Mouse (Mus musculus) megakaryocyte, embryonic 14.5 days (primary cell): ENCODE measurements around the gene Aph1a.
"Not testable (repeated sequence)": the region's sequence is repeated elsewhere in the genome, so short reads cannot be mapped to it uniquely, and the experiment has no call there.

Experiments
- FLI1 ChIP-seq: IDR thresholded peaks from 2 replicates; pipeline ENCODE4 v1.6.1; 2012; ENCODE audit warnings: low read length, inconsistent platforms, mixed read lengths
- GATA1 ChIP-seq: IDR thresholded peaks from 3 replicates; pipeline ENCODE4 v1.6.1; 2012; ENCODE audit warnings: mixed read lengths, low read length, inconsistent platforms, borderline replicate concordance

DNA sequence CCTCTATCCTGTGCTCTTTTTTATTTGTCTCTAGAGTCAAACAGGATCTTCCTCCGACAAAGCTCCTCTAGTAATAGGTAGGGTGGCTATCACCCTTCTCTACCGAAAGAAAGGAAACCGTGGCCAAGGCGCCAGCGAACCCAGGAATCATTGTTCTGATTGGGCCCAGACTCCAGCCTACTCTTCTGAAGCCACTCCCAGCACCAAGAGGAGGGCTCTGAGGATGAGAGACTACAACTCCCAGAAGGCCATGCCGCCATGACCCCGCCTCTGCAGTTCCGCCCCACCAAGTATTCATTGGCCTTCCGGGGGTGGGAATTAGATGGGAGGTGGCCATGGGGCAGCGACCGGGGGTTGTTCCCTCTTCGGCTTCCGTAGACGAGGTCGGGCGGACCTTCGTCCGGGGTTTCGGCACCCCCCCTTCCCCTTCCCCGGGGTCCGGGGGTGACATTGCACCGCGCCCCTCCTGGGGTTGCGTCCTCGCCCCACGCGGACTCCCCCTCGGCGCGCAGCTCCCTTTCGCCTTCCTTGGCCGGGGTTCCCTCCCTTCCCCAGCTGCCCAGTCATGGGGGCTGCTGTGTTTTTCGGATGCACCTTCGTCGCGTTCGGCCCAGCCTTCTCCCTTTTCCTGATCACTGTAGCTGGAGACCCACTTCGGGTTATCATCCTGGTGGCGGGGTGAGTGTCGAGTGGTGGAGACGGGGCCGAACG lies at the start of gene Aph1a:
- TF ChIP-seq GATA1, FLI1: not testable (repeated sequence)
